Mouse (Mus musculus): ENCODE measurements around the gene Fbxl22. TPM values are rescaled to one million over a fixed set of nuclear protein-coding genes. Genes with fewer than 3 reads are reported as not detected.

Gene Fbxl22
- polyA plus RNA-seq (2014; fragmentation: Nextera tagmentation; extraction: Ambion mirVana): 11.6 and 14.7 TPM in 2 replicates

DNA sequence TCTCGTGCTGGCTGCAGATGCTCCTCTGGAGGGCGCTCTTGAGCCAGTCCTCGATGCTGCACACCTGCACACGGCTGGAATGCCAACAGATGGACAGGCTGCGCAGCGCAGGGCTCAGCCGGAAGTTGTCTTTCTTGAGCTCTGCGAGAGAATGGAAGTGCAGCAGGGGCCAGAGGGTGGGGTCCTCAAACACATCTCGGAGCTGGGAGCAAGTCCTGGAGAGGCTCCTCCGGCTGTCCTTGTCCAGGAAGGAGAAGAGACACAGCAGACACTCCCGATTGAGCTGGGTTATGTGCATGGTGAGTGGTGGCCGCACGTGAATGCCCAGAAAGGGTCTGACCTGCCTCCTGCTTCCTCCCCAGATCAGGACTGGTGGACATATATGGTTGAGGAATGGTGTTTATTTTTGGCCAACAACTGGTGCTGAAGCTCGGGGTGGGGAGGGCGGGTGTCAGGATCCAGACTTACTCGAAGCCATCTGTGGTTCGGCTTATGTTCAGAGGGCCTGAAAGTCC is at the start of gene Fbxl22:
Fbxl22 (minus strand) TSS at position 338 of the 515 bp plus-strand sequence.
- H3K27ac ChIP-seq (replicated peaks; ENCODE audit: low read depth, low read length): peak within 1 kb of the TSS; percentile 61
- no peak within 1 kb of the TSS for H3K4me3 ChIP-seq (ENCODE audit: low read depth, low read length)
- no peaks in the 10 kb centered on the region for H3K27me3 ChIP-seq (replicated peaks; ENCODE audit: control insufficient read depth, insufficient read depth, low read length)
- 0 out of 2 replicates have a peak within 1 kb of the TSS, but pooled peaks have one; percentile 28 for H3K9ac ChIP-seq (ENCODE audit: low read depth, low read length)
- no peak within 1 kb of the TSS for H3K4me2 ChIP-seq (ENCODE audit: low read depth, low read length)
- DNase-seq (ENCODE audit: low spot score): peak; percentile 39
- WGBS: 66% methylated on average over 17 of the region's 17 CpGs
- H3K9me3 ChIP-seq (ENCODE audit: control insufficient read depth, low read length): no peaks in the 10 kb centered on the region
- ATAC-seq (ENCODE audit: low read depth): no peak
- H3K36me3 ChIP-seq (ENCODE audit: control insufficient read depth, insufficient read depth, low read length): peaks cover 41% of the 10 kb centered on the region
- H3K4me1 ChIP-seq (ENCODE audit: control insufficient read depth, insufficient read depth, low read length): peaks cover 11% of the 10 kb centered on the region

- WGBS: 80% methylated on average over 1 of the region's 1 CpGs
Measured at GRCm38 (mm10) chr9:66562215-66562614, 47.8 kb upstream of the Fbxl22 start.

GRCm38 (mm10) chr9:66561496-66561895 is 47.1 kb upstream of the Fbxl22 start:
- H3K9me3 ChIP-seq (ENCODE audit: control insufficient read depth, low read length): no peaks in the 10 kb centered on the region
- no peaks in the 10 kb centered on the region for H3K36me3 ChIP-seq (ENCODE audit: control insufficient read depth, insufficient read depth, low read length)
- DNase-seq (ENCODE audit: low spot score) (no peak), ATAC-seq (ENCODE audit: low read depth) (no peak)
- no peaks in the 10 kb centered on the region for H3K27me3 ChIP-seq (replicated peaks; ENCODE audit: control insufficient read depth, insufficient read depth, low read length)
- peaks cover 7% of the 10 kb centered on the region for H3K4me1 ChIP-seq (ENCODE audit: control insufficient read depth, insufficient read depth, low read length)
- no peak overlapping the region for H3K4me2 ChIP-seq (ENCODE audit: low read depth, low read length)
- no peak overlapping the region for H3K27ac ChIP-seq (replicated peaks; ENCODE audit: low read depth, low read length)
- 89% methylated on average over 2 of the region's 2 CpGs for WGBS
- H3K9ac ChIP-seq (ENCODE audit: low read depth, low read length): no peak overlapping the region
- H3K4me3 ChIP-seq (ENCODE audit: low read depth, low read length): no peak overlapping the region

More at GRCm38 (mm10) chr9:66562215-66562614, 47.8 kb upstream of the Fbxl22 start:
- Histone ChIP-seq H3K27ac (replicated peaks; ENCODE audit: low read depth, low read length) (no peak overlapping the region), H3K9me3 (ENCODE audit: control insufficient read depth, low read length) (no peaks in the 10 kb centered on the region), H3K4me1 (ENCODE audit: control insufficient read depth, insufficient read depth, low read length) (peaks cover 7% of the 10 kb centered on the region), H3K4me3 (ENCODE audit: low read depth, low read length) (no peak overlapping the region), H3K27me3 (replicated peaks; ENCODE audit: control insufficient read depth, insufficient read depth, low read length) (no peaks in the 10 kb centered on the region), H3K36me3 (ENCODE audit: control insufficient read depth, insufficient read depth, low read length) (no peaks in the 10 kb centered on the region), H3K4me2 (ENCODE audit: low read depth, low read length) (no peak overlapping the region), H3K9ac (ENCODE audit: low read depth, low read length) (no peak overlapping the region)
- no peak for ATAC-seq (ENCODE audit: low read depth)
- no peak for DNase-seq (ENCODE audit: low spot score)

DNA sequence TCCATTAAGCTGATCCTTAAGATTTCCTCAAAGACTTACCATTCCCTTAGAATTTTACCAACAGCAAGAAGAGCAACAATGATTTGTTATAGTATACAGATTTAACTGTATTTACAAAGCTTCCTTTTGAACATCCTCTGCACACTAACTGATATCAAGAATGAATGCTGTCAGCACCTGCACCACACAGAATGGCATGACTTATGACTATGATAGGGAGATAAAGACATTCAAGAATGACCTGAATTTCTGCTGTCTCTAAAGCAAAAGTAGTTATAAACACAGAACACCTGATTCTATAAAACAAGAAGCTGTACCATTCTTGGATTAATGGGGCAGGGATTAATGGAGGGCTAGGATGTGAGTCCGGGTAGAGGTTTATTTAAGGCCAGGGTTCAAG is 46.3 kb upstream of the Fbxl22 start:
- ATAC-seq (ENCODE audit: low read depth): no peak
- Histone ChIP-seq H3K27me3 (replicated peaks; ENCODE audit: control insufficient read depth, insufficient read depth, low read length) (no peaks in the 10 kb centered on the region), H3K27ac (replicated peaks; ENCODE audit: low read depth, low read length) (no peak overlapping the region), H3K9me3 (ENCODE audit: control insufficient read depth, low read length) (no peaks in the 10 kb centered on the region), H3K4me3 (ENCODE audit: low read depth, low read length) (no peak overlapping the region), H3K4me2 (ENCODE audit: low read depth, low read length) (no peak overlapping the region), H3K36me3 (ENCODE audit: control insufficient read depth, insufficient read depth, low read length) (peaks cover 3% of the 10 kb centered on the region; the same call in 1 of the 2 replicates), H3K4me1 (ENCODE audit: control insufficient read depth, insufficient read depth, low read length) (peaks cover 7% of the 10 kb centered on the region), H3K9ac (ENCODE audit: low read depth, low read length) (no peak overlapping the region)
- 70% methylated on average over 1 of the region's 1 CpGs for WGBS
- no peak for DNase-seq (ENCODE audit: low spot score)

GRCm38 (mm10) chr9:66560295-66560694 is 45.9 kb upstream of the Fbxl22 start:
- Histone ChIP-seq H3K9ac (ENCODE audit: low read depth, low read length) (no peak overlapping the region), H3K9me3 (ENCODE audit: control insufficient read depth, low read length) (no peaks in the 10 kb centered on the region), H3K4me2 (ENCODE audit: low read depth, low read length) (no peak overlapping the region), H3K27ac (replicated peaks; ENCODE audit: low read depth, low read length) (no peak overlapping the region), H3K4me3 (ENCODE audit: low read depth, low read length) (no peak overlapping the region), H3K4me1 (ENCODE audit: control insufficient read depth, insufficient read depth, low read length) (peaks cover 7% of the 10 kb centered on the region), H3K27me3 (replicated peaks; ENCODE audit: control insufficient read depth, insufficient read depth, low read length) (no peaks in the 10 kb centered on the region), H3K36me3 (ENCODE audit: control insufficient read depth, insufficient read depth, low read length) (peaks cover 5% of the 10 kb centered on the region; the same call in 1 of the 2 replicates)
- DNase-seq (ENCODE audit: low spot score): peak; percentile 89
- WGBS: 17% methylated on average over 2 of the region's 2 CpGs
- ATAC-seq (ENCODE audit: low read depth): peak; percentile 79

GRCm38 (mm10) chr9:66558971-66559370 is 44.6 kb upstream of the Fbxl22 start:
- H3K27ac ChIP-seq (replicated peaks; ENCODE audit: low read depth, low read length): no peak overlapping the region
- 94% methylated on average over 4 of the region's 4 CpGs for whole genome bisulfite sequencing
- DNase-seq (ENCODE audit: low spot score): no peak

GRCm38 (mm10) chr9:66542785-66543184 is 28.4 kb upstream of the Fbxl22 start:
- WGBS: 80% methylated on average over 4 of the region's 4 CpGs
- Histone ChIP-seq H3K4me1 (ENCODE audit: control insufficient read depth, insufficient read depth, low read length) (no peaks in the 10 kb centered on the region), H3K36me3 (ENCODE audit: control insufficient read depth, insufficient read depth, low read length) (peaks cover 76% of the 10 kb centered on the region), H3K4me2 (ENCODE audit: low read depth, low read length) (no peak overlapping the region), H3K27ac (replicated peaks; ENCODE audit: low read depth, low read length) (no peak overlapping the region), H3K27me3 (replicated peaks; ENCODE audit: control insufficient read depth, insufficient read depth, low read length) (no peaks in the 10 kb centered on the region), H3K9ac (ENCODE audit: low read depth, low read length) (no peak overlapping the region), H3K9me3 (ENCODE audit: control insufficient read depth, low read length) (no peaks in the 10 kb centered on the region), H3K4me3 (ENCODE audit: low read depth, low read length) (no peak overlapping the region)
- ATAC-seq (ENCODE audit: low read depth) (no peak), DNase-seq (ENCODE audit: low spot score) (no peak)

More at GRCm38 (mm10) chr9:66558971-66559370, 44.6 kb upstream of the Fbxl22 start:
- no peak for ATAC-seq (ENCODE audit: low read depth)
- peaks cover 7% of the 10 kb centered on the region for H3K4me1 ChIP-seq (ENCODE audit: control insufficient read depth, insufficient read depth, low read length)
- H3K36me3 ChIP-seq (ENCODE audit: control insufficient read depth, insufficient read depth, low read length): peaks cover 5% of the 10 kb centered on the region; the same call in 1 of the 2 replicates
- no peak overlapping the region for H3K4me2 ChIP-seq (ENCODE audit: low read depth, low read length)
- H3K27me3 ChIP-seq (replicated peaks; ENCODE audit: control insufficient read depth, insufficient read depth, low read length): no peaks in the 10 kb centered on the region
- H3K9me3 ChIP-seq (ENCODE audit: control insufficient read depth, low read length): no peaks in the 10 kb centered on the region
- H3K9ac ChIP-seq (ENCODE audit: low read depth, low read length): no peak overlapping the region
- no peak overlapping the region for H3K4me3 ChIP-seq (ENCODE audit: low read depth, low read length)

GRCm38 (mm10) chr9:66521595-66521994 is 7.2 kb upstream of the Fbxl22 start:
- WGBS: 93% methylated on average over 3 of the region's 3 CpGs
- H3K36me3 ChIP-seq (ENCODE audit: control insufficient read depth, insufficient read depth, low read length): peaks cover 77% of the 10 kb centered on the region
- DNase-seq (ENCODE audit: low spot score): no peak

GRCm38 (mm10) chr9:66520299-66520698 is 5.9 kb upstream of the Fbxl22 start:
- ATAC-seq (ENCODE audit: low read depth) (no peak), DNase-seq (ENCODE audit: low spot score) (no peak)
- no peak overlapping the region for H3K9ac ChIP-seq (ENCODE audit: low read depth, low read length)
- no peaks in the 10 kb centered on the region for H3K27me3 ChIP-seq (replicated peaks; ENCODE audit: control insufficient read depth, insufficient read depth, low read length)
- no peak overlapping the region for H3K4me2 ChIP-seq (ENCODE audit: low read depth, low read length)
- 95% methylated on average over 4 of the region's 4 CpGs for whole genome bisulfite sequencing
- peaks cover 75% of the 10 kb centered on the region for H3K36me3 ChIP-seq (ENCODE audit: control insufficient read depth, insufficient read depth, low read length)
- no peak overlapping the region for H3K27ac ChIP-seq (replicated peaks; ENCODE audit: low read depth, low read length)
- no peaks in the 10 kb centered on the region for H3K4me1 ChIP-seq (ENCODE audit: control insufficient read depth, insufficient read depth, low read length)
- no peaks in the 10 kb centered on the region for H3K9me3 ChIP-seq (ENCODE audit: control insufficient read depth, low read length)
- H3K4me3 ChIP-seq (ENCODE audit: low read depth, low read length): no peak overlapping the region

More at GRCm38 (mm10) chr9:66521595-66521994, 7.2 kb upstream of the Fbxl22 start:
- no peaks in the 10 kb centered on the region for H3K9me3 ChIP-seq (ENCODE audit: control insufficient read depth, low read length)
- no peak for ATAC-seq (ENCODE audit: low read depth)
- H3K27ac ChIP-seq (replicated peaks; ENCODE audit: low read depth, low read length): no peak overlapping the region
- no peak overlapping the region for H3K9ac ChIP-seq (ENCODE audit: low read depth, low read length)
- no peak overlapping the region for H3K4me2 ChIP-seq (ENCODE audit: low read depth, low read length)
- H3K4me3 ChIP-seq (ENCODE audit: low read depth, low read length): no peak overlapping the region
- H3K4me1 ChIP-seq (ENCODE audit: control insufficient read depth, insufficient read depth, low read length): no peaks in the 10 kb centered on the region
- H3K27me3 ChIP-seq (replicated peaks; ENCODE audit: control insufficient read depth, insufficient read depth, low read length): no peaks in the 10 kb centered on the region
